Mouse (Mus musculus) CH12.LX (cell line): Measurements from ENCODE around the gene Agpat3.

ENCODE experiments used
- CTCF ChIP-seq, 2 experiments: IDR thresholded peaks in 1 of 2; conservative IDR thresholded peaks in 1 of 2; 2 replicates each; pipeline ENCODE4 v1.5.1; 2011 to 2012; ENCODE audit warnings: low read depth in 2 of 2, low read length in 2 of 2, improper control_type of control experiment in 1 of 2, inconsistent platforms in 1 of 2, mild to moderate bottlenecking in 1 of 2, moderate library complexity in 1 of 2
- E2F4 ChIP-seq: IDR thresholded peaks from 2 replicates; pipeline ENCODE4 v1.6.1; 2011; ENCODE audit warnings: low read depth, low read length, improper control_type of control experiment; ENCODE audit not compliant: insufficient replicate concordance
- EP300 ChIP-seq: IDR thresholded peaks from 2 replicates; pipeline ENCODE4 v1.6.1; 2011; ENCODE audit warnings: low read length, improper control_type of control experiment

DNA sequence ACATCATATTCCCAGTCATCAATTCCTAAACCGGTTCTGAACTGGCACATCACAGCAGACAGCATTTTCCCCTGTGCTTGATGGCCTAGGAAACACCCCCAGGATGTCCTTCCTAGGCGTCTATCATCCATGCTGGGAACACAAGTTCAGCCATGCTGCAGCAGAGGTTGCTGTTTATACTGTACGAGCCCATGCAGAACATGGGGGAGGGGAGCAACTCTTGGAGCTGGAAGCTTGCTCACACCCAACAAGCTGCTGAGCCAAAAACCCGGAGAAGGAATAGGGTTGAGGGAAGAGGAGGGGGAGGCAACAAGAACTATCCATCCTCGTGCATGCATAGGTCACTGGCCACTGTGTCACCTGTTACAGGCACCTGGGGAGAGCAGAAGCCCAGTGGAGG, 92.0 kb downstream of the Agpat3 start:
- TF ChIP-seq E2F4 (no peak), EP300 (no peak), CTCF (conservative IDR thresholded peaks at IDR 0.05 in 1 of 2, IDR thresholded peaks at IDR 0.05 in 1 of 2; ENCODE audit: low read depth in 2 of 2, low read length in 2 of 2) (no peak)
